Mouse (Mus musculus): ENCODE results near the gene Nos1. TPM values are rescaled to one million over a fixed set of nuclear protein-coding genes. Genes with fewer than 3 reads are reported as not detected.

Nos1 gene
- total RNA-seq, 2 experiments from 2014 or later: 5.1 to 8.6 TPM

- no peak for DNase-seq
Measured at GRCm38 (mm10) chr5:117898055-117898806, 117.4 kb downstream of the Nos1 start.

GRCm38 (mm10) chr5:117899361-117899760 is 118.5 kb downstream of the Nos1 start:
- DNase-seq: no peak

GRCm38 (mm10) chr5:117900921-117901705 is 120.3 kb downstream of the Nos1 start:
- no peak for DNase-seq

- DNase-seq: no peak
Measured at GRCm38 (mm10) chr5:117903534-117903933, 122.7 kb downstream of the Nos1 start.

- no peak for DNase-seq
Measured at GRCm38 (mm10) chr5:117905728-117906127, 124.9 kb downstream of the Nos1 start.

GRCm38 (mm10) chr5:117909524-117909923 is 128.7 kb downstream of the Nos1 start:
- no peak for DNase-seq

- no peak for DNase-seq
Measured at GRCm38 (mm10) chr5:117916349-117916748, 135.5 kb downstream of the Nos1 start.

GRCm38 (mm10) chr5:117916906-117917305 is 136.1 kb downstream of the Nos1 start:
- no peak for DNase-seq

GRCm38 (mm10) chr5:117921786-117922528 is 141.1 kb downstream of the Nos1 start:
- no peak for DNase-seq

- no peak for DNase-seq
Measured at GRCm38 (mm10) chr5:117923688-117924087, 142.9 kb downstream of the Nos1 start.

GRCm38 (mm10) chr5:117928553-117928952 is 147.7 kb downstream of the Nos1 start:
- DNase-seq: no peak

- DNase-seq: no peak
Measured at GRCm38 (mm10) chr5:117932222-117932621, 151.4 kb downstream of the Nos1 start.

- peak; percentile 94 for DNase-seq
Measured at GRCm38 (mm10) chr5:117932862-117933261, 152.0 kb downstream of the Nos1 start.

- DNase-seq: no peak
Measured at GRCm38 (mm10) chr5:117936346-117936745, 155.5 kb downstream of the Nos1 start.

- DNase-seq: no peak
Measured at GRCm38 (mm10) chr5:117937186-117937585, 156.4 kb downstream of the Nos1 start.

GRCm38 (mm10) chr5:117938182-117938581 is 157.3 kb downstream of the Nos1 start:
- DNase-seq: peak; percentile 60

GRCm38 (mm10) chr5:117939402-117939801 is 158.6 kb downstream of the Nos1 start:
- no peak for DNase-seq

- DNase-seq: no peak
Measured at GRCm38 (mm10) chr5:117941552-117941951, 160.7 kb downstream of the Nos1 start.

GRCm38 (mm10) chr5:117946605-117947004 is 165.8 kb downstream of the Nos1 start:
- DNase-seq: peak; percentile 39

GRCm38 (mm10) chr5:117949393-117949792 is 168.6 kb downstream of the Nos1 start:
- no peak for DNase-seq

- DNase-seq: no peak
Measured at GRCm38 (mm10) chr5:117953893-117954292, 173.1 kb downstream of the Nos1 start.

- no peak for DNase-seq
Measured at GRCm38 (mm10) chr5:117954429-117954828, 173.6 kb downstream of the Nos1 start.
